Mouse (Mus musculus): ENCODE data around the gene Btbd35f25. TPM values are rescaled to one million over a fixed set of nuclear protein-coding genes. Genes with fewer than 3 reads are reported as not detected.
"Not testable (repeated sequence)": the region's sequence is repeated elsewhere in the genome, so short reads cannot be mapped to it uniquely, and the experiment has no call there.

Btbd35f25 gene
- not detected in 2 replicates for polyA plus RNA-seq (2014; fragmentation: Nextera tagmentation; extraction: Ambion mirVana)

DNA sequence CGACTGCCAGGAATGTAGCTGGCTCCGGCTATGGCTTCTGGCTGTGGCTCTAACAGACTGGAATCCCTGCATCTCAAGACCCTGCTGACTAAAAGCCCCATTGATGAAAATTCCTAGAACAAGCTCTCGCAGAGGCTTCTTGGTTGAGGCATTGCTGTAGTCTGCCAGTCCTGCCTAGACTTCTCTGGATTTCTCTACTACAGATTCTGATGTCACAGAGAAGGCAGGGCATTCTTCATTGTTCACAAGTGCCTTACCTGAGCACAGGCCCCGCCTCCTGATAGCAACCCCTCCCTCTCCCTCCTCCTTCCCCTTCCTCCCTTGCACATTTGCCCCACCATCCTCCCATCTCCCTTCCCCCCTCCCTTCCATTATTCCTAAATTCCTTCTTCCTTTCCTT lies at the start of gene Btbd35f25:
Gene Btbd35f25, minus strand, starts transcription at position 101 of the 400 bp plus-strand sequence.
- not testable (repeated sequence) for H3K9ac ChIP-seq (ENCODE audit: low read length); H3K27ac ChIP-seq (ENCODE audit: low read depth, low read length); H3K27me3 ChIP-seq (ENCODE audit: control insufficient read depth, insufficient read depth, low read length); H3K4me3 ChIP-seq (ENCODE audit: low read depth, low read length); H3K4me1 ChIP-seq (replicated peaks; ENCODE audit: control insufficient read depth, insufficient read depth, low read length); H3K4me2 ChIP-seq (ENCODE audit: low read depth, low read length, severe bottlenecking); DNase-seq (ENCODE audit: low spot score); ATAC-seq (replicated peaks; ENCODE audit: low FRiP score); H3K36me3 ChIP-seq (ENCODE audit: control insufficient read depth, insufficient read depth, low read length); H3K9me3 ChIP-seq (ENCODE audit: control insufficient read depth, low read length)
- WGBS = 83% methylated on average over 3 of the region's 4 CpGs

DNA sequence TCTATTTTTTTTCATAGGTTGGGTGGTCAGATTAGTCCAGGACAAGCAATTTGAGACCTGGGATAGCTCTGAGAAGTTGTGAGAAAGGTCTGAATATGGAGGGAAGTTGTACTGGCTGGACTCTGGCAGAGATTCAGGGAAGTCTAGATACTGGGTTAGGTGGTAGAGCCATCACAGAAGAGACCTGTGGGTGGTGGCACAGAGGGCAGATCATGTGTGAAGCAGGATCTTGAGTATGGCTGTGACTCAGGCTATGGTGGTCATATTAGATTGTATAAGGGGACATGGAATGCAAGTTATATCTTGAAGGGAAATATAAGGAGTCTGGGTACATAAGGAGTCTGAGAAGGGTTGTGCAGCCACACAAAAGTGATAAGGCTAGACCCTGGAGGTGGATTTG lies 49.3 kb upstream of the Btbd35f25 start:
- no peak overlapping the region for H3K27ac ChIP-seq (ENCODE audit: low read depth, low read length)
- no peak for ATAC-seq (replicated peaks; ENCODE audit: low FRiP score)
- no peaks in the 10 kb centered on the region for H3K36me3 ChIP-seq (ENCODE audit: control insufficient read depth, insufficient read depth, low read length)
- DNase-seq (ENCODE audit: low spot score) = no peak
- no peaks in the 10 kb centered on the region for H3K27me3 ChIP-seq (ENCODE audit: control insufficient read depth, insufficient read depth, low read length)
- H3K9ac ChIP-seq (ENCODE audit: low read length) = no peak overlapping the region
- peaks cover 78% of the 10 kb centered on the region for H3K9me3 ChIP-seq (ENCODE audit: control insufficient read depth, low read length)
- no peaks in the 10 kb centered on the region for H3K4me1 ChIP-seq (replicated peaks; ENCODE audit: control insufficient read depth, insufficient read depth, low read length)
- H3K4me3 ChIP-seq (ENCODE audit: low read depth, low read length) = no peak overlapping the region
- no peak overlapping the region for H3K4me2 ChIP-seq (ENCODE audit: low read depth, low read length, severe bottlenecking)

DNA sequence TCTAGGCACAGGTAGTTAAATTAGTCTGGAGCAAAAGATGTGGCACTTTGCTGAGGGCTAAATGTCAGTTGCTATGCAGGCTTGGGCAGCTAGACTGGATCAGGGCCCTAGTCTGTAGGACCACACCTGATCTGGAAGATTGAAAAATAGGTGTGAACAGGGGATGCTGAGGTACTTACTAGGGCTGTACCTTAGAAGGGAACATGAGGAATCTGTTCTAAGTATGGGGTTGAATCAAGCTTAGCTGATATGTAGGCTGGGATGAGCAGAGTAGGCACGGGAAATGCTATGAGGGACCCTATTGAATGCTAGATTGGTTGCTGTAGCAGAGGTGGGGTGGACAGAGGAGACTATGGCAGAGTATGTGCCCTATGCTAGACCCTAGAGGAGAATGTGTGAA lies 47.0 kb upstream of the Btbd35f25 start:
- H3K4me2 ChIP-seq (ENCODE audit: low read depth, low read length, severe bottlenecking) = no peak overlapping the region
- no peaks in the 10 kb centered on the region for H3K36me3 ChIP-seq (ENCODE audit: control insufficient read depth, insufficient read depth, low read length)
- H3K9me3 ChIP-seq (ENCODE audit: control insufficient read depth, low read length) = peaks cover 77% of the 10 kb centered on the region
- H3K4me1 ChIP-seq (replicated peaks; ENCODE audit: control insufficient read depth, insufficient read depth, low read length) = no peaks in the 10 kb centered on the region
- DNase-seq (ENCODE audit: low spot score) (no peak), ATAC-seq (replicated peaks; ENCODE audit: low FRiP score) (no peak)
- WGBS = 84% methylated on average over 1 of the region's 1 CpGs
- no peak overlapping the region for H3K9ac ChIP-seq (ENCODE audit: low read length)
- no peak overlapping the region for H3K27ac ChIP-seq (ENCODE audit: low read depth, low read length)
- no peak overlapping the region for H3K4me3 ChIP-seq (ENCODE audit: low read depth, low read length)
- H3K27me3 ChIP-seq (ENCODE audit: control insufficient read depth, insufficient read depth, low read length) = no peaks in the 10 kb centered on the region

DNA sequence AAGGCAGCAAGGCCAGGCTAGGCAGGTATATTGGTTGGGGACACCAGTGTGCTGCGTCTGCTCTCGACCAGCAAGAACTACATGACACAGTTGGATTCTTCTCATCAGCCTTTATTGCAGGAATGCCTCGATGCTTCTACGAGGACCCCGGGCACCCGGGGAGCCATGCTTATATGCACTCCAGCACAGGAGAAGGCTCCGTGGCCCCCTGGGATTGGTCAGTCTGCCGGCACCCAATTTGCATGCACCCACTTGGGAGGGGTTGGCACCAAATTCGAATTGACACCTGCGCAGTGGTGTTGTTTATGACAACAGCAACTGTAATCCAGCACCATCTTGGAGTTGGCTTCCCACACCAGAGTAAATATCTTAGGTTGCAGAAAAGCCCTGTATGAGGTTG lies 28.1 kb upstream of the Btbd35f25 start:
- Histone ChIP-seq H3K9me3 (ENCODE audit: control insufficient read depth, low read length) (peaks cover 22% of the 10 kb centered on the region), H3K27me3 (ENCODE audit: control insufficient read depth, insufficient read depth, low read length) (no peaks in the 10 kb centered on the region), H3K36me3 (ENCODE audit: control insufficient read depth, insufficient read depth, low read length) (no peaks in the 10 kb centered on the region), H3K4me2 (ENCODE audit: low read depth, low read length, severe bottlenecking) (no peak overlapping the region), H3K27ac (ENCODE audit: low read depth, low read length) (no peak overlapping the region), H3K4me1 (replicated peaks; ENCODE audit: control insufficient read depth, insufficient read depth, low read length) (no peaks in the 10 kb centered on the region), H3K4me3 (ENCODE audit: low read depth, low read length) (no peak overlapping the region), H3K9ac (ENCODE audit: low read length) (no peak overlapping the region)
- no peak for ATAC-seq (replicated peaks; ENCODE audit: low FRiP score)
- WGBS = 86% methylated on average over 10 of the region's 10 CpGs
- DNase-seq (ENCODE audit: low spot score) = no peak

DNA sequence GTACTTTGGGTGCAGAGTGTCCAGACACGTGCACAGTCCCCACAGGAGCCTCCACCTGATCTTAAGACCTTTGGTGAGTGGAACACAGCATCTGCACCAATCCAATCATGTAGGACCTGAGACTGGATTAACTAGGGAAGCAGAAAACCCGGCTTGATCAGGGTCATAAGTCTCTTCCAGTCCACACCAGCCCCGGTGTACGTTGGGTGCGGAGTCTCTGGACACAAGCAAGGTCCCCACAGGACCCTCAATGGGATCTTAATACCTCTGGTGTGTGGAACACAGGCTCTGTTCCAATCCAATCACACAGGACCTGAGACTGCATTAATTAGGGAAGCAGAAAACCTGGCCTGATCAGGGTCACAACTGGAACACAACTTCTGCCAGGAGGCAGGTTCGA lies 20.0 kb upstream of the Btbd35f25 start:
- Histone ChIP-seq H3K4me1 (replicated peaks; ENCODE audit: control insufficient read depth, insufficient read depth, low read length) (no peaks in the 10 kb centered on the region), H3K4me2 (ENCODE audit: low read depth, low read length, severe bottlenecking) (no peak overlapping the region), H3K27me3 (ENCODE audit: control insufficient read depth, insufficient read depth, low read length) (no peaks in the 10 kb centered on the region), H3K9ac (ENCODE audit: low read length) (no peak overlapping the region), H3K27ac (ENCODE audit: low read depth, low read length) (no peak overlapping the region), H3K36me3 (ENCODE audit: control insufficient read depth, insufficient read depth, low read length) (no peaks in the 10 kb centered on the region), H3K9me3 (ENCODE audit: control insufficient read depth, low read length) (peaks cover 13% of the 10 kb centered on the region), H3K4me3 (ENCODE audit: low read depth, low read length) (no peak overlapping the region)
- DNase-seq (ENCODE audit: low spot score) (no peak), ATAC-seq (replicated peaks; ENCODE audit: low FRiP score) (no peak)
- 78% methylated on average over 6 of the region's 6 CpGs for WGBS

Other genes with a start within 250 kb of the Btbd35f25 start
- gene Gm21883, start 142.9 kb downstream of the Btbd35f25 start, polyA plus RNA-seq (2014; fragmentation: Nextera tagmentation; extraction: Ambion mirVana) = not detected in 2 replicates
- not detected in 2 replicates for gene Spin2e, start 98.2 kb downstream of the Btbd35f25 start, polyA plus RNA-seq (2014; fragmentation: Nextera tagmentation; extraction: Ambion mirVana)
- not detected in 2 replicates for gene Gm21637, start 244.9 kb upstream of the Btbd35f25 start, polyA plus RNA-seq (2014; fragmentation: Nextera tagmentation; extraction: Ambion mirVana)